Mouse (Mus musculus) adrenal gland, adult (tissue): ENCODE measurements around the gene Rdh16f1.

Source experiments
- DNase-seq, 2 experiments: peaks; one replicate each; pipeline ENCODE4 v3.0.0; 2022 to 2023; ENCODE audit warnings: low spot score in 1 of 2; ENCODE audit not compliant: inconsistent age in 2 of 2

Gene Rdh16f1

GRCm38 (mm10) chr10:127759181-127760110, at the start of gene Rdh16f1, which contains the start of gene Rdh1:
Gene Rdh16f1, plus strand, starts transcription at chr10:127759787.
Gene Rdh1, plus strand, starts transcription at chr10:127759721.
- peak; percentile 69 to 89 for DNase-seq

DNA sequence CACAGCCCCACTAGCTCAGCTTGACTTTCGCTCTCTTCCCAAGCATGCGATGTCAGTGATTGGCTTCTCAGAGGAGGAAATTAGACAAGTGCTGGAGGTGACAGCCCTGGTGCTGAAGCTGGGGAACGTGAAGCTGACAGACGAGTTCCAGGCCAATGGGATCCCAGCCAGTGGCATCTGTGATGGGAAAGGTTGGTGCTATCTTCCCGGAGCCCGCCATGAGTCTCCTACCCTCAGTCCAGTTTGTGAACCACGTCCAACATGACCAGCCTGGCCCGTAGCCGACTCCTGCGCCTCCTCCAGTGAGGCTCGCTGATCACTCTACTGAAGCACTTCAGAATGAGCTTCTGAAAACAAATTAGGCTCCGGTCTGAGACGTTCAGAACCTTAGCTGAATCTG, 49.3 kb upstream of the Rdh16f1 start:
- DNase-seq, result no peak

DNA sequence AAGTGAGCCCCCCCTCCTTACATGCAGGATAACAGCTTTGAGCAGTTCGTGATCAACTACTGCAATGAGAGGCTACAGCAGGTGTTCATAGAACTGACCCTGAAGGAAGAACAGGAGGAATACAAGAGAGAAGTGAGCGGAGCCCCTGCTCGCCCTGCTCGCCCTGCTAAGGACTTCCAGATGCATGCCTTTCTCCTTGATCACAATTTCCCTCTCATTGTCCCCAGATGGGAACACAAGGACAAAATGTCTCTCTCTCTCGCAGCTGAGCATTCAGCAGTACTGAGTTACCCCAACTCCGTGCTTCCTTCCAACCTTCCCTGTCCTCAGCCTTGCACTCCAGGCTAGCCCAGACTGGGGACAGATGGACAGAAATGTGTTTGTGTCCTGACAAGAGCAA, 46.9 kb upstream of the Rdh16f1 start:
- no peak for DNase-seq

DNA sequence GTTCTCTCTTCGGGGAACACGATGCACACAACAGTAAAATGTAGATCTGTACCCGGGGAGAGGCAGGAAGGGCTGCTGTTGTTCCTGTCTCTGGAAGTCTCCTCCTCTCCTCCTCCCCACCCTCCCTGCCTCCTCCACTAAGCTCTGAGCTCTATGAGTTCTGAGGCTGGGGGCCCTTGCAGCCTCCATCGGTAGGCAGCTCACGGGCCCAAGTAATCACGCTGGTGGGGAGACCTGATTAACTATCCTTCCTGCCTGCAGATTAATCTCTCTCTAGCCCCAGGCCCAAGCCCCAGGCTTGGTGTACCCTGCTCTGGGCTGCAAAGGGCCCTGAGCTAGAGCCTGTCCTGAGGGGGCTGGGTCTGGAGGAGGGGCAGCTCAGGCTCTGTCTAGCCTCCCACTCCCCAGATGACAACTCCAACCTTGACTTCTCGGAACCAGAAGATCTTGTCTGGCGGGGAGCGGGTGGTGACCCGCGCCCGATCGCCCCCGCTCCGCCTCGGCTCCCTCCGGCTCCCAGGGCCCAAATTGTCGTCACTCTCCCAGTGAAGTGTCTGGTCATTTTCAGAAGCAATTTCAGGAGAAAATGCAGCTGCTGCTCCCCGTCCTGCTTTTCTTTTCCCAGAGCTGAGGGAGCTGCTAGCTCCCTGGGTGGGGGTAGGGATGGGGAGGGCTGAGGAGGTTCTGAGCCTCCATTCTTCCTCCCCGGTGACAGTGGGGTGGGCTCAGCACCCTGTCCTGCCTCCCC, 37.7 kb upstream of the Rdh16f1 start:
- DNase-seq, result no peak

DNA sequence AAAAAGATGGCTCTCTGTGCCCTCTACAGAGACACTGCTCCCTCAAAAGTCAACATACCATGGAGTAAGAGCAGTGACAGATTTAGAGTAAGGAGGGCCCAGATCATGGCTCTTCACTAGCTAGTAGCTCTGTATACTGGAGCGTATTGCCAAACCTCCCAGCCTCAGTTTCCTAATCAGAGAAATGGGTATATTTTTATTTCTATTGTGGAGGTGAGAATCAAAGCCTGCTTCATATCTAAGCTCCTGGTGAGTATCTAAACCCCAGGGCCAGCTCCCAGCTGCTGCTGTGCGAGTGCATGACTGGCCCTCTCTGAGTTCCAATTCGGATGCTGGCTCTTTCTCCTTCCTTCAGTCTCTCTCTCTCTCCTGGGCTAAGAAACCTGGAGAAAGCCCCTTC, 35.4 kb upstream of the Rdh16f1 start, which contains the start of gene Tac2:
Tac2 (plus strand) TSS at position 301 of the 400 bp plus-strand sequence.
- no peak for DNase-seq

DNA sequence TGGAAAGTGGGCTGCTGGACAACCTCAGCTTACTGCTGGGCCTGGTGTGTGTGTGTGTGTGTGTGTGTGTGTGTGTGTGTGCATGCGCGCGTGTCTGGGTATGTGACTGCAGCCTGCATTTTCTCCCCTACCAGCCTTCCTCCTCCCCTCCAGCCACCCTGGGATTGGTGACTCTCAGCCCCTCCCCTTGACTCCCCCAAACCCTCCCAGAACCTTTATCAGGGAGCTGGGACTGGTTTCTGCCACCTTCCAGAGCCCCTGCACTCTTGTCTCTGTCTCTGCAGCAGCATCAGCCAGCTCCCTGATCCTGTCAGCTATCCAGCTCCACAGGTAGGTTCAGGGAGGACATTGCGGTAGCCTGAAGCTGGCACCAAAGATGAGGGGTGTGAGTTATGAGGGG, 34.5 kb upstream of the Rdh16f1 start:
- no peak for DNase-seq

DNA sequence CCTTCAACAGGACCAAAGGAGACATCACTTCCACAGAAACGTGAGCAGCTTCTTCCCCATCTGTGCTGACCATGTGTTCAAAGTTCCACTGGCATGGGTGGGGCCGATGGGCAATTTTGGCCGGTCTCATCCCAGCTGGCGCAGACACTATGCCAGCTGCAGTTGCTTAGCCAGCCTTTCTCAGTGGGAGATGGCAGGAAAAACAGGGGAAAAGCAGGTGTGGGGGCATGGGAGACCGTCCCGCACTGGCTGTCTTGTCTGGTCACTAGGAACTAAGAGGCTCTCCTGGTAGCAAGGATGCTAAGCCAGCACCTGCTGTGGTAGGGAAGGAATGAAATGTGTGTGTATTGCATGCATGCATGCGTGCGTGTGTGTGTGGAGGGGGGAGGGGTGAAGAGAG, 31.1 kb upstream of the Rdh16f1 start:
- no peak for DNase-seq

DNA sequence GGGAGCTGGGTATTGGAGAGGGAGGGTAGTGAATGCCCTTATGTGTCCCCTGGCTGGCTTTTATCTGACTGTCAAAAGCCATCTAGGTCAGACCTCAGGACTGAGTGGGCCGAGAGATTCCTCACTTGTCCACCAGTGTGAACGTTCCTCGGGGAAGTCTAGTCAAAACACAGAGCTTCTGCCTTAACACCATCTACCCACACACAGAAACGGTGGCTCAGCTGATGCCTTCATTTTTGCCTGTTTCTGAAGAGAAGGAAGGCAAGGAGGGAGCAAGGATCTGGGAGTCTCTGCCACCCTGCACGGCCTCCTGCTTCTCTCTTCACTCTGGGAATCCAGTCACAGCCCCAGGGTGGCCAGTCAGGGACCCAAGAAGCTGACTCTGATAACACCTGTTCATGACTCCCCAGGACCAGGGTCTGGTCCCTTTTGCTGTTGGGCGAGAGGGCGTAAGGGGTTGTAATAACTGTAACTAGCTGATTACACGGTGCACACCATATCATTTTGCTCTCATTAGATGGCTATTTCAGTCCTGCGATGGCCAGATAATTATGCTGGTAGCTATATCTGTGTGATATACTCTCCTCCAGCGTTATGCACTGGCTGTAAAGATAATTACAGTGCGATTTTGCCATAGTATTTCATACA, 29.2 kb upstream of the Rdh16f1 start:
- DNase-seq, result no peak

- no peak for DNase-seq
Observed at GRCm38 (mm10) chr10:127730933-127731310, 28.7 kb upstream of the Rdh16f1 start.

DNA sequence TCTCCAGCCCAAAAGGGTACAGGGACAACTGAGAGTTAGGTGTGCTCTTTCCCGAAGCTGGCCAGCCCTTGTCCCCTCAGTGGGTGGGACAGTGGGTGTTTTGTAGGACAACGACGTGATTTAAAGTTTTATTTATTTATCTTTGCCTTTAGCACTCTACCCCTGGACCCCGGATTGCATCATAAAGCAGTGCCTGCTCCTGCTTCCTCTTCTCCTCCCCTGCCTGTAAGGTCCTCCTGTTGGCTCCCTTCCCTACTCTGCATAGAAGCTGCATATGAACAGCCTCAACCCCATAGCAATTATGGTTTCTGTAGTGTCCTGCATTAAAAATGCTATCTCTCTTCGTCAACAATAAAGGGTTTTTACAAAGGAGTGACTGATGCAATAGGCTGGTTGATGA, 28.2 kb upstream of the Rdh16f1 start:
- DNase-seq, result no peak

- DNase-seq, result peak in 1 of 2 experiments; percentile 69
Observed at GRCm38 (mm10) chr10:127734434-127734833, 25.2 kb upstream of the Rdh16f1 start.

- DNase-seq, result peak in 1 of 2 experiments; percentile 38
Observed at GRCm38 (mm10) chr10:127736266-127736665, 23.3 kb upstream of the Rdh16f1 start.

- peak in 1 of 2 experiments; percentile 60 for DNase-seq
Observed at GRCm38 (mm10) chr10:127736916-127737315, 22.7 kb upstream of the Rdh16f1 start.

GRCm38 (mm10) chr10:127737552-127737951, 22.0 kb upstream of the Rdh16f1 start:
- peak in 1 of 2 experiments; percentile 42 for DNase-seq

- peak in 1 of 2 experiments; percentile 69 for DNase-seq
Observed at GRCm38 (mm10) chr10:127738151-127738882, 21.3 kb upstream of the Rdh16f1 start.

DNA sequence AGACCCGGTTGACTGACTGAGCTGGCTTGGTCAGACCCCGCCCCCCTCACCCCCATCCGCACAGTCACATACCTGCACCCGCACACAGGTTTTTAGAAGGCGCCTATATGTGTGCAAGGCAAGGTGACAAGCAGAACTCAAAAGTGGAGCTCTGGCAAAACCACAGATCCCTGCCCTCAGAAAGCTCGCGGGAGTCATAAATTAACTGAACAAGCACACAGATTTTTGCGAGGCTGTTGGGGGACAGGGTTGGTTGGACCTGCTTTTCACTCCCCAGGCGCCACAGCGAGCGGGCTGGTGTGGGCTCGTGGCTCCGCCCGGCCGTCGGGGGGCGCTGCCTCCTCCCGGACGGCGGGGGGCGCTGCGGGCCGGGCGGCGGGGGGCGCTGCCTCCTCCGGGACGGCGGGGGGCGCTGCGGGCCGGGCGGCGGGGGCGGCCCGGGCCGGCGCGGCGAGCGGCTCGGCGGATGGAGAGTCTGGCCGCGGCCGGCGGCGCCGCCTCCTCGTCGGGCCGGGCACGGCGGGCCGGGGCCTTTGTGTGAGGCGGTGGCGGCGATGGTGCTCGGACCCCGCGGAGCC, 20.4 kb upstream of the Rdh16f1 start, which contains the start of gene Zbtb39:
Zbtb39 (plus strand) TSS at position 456 of the 578 bp plus-strand sequence.
- DNase-seq, result peak; percentile 87 to 94

GRCm38 (mm10) chr10:127739661-127740161, 19.9 kb upstream of the Rdh16f1 start:
- DNase-seq, result no peak

DNA sequence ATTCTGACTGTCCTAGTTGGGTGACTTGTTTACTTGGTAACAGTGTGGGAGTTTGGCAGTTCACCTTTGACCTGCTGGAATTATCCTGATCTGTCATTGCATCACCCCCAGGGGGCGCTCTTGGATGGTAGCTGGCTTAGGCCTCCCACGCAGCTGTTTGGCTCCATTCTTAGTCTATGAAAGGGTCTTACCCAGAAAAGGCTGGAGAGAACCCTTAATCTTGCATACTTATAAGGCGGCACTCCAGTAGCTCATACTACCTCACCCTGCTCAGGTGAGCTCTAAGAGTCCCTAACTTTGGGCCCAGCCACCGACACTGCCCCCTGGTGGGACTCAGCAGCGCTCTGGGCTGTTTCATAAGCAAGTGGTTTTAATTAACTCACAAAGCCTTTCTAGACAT, 14.9 kb upstream of the Rdh16f1 start:
- DNase-seq, result peak; percentile 65 to 86

DNA sequence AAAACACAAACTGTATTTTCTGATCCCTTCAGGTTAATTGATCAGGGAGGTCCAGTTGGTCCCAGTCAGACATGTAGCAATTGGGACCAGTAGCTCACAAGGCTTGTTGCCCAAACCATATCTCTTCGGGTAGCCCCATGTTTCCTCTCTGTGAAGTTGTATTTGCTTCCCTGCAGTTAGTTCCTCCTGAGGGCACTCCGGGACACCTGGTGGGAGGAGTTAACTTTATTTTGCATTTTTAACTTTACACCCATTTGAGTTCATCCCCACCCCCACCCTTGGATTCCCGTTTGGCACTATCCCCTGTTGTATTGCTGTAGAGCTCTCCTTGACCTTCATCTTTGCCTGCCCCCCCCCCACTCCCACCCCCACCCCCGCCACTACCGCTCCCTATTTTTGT, 13.7 kb upstream of the Rdh16f1 start:
- DNase-seq, result peak in 1 of 2 experiments; percentile 42

DNA sequence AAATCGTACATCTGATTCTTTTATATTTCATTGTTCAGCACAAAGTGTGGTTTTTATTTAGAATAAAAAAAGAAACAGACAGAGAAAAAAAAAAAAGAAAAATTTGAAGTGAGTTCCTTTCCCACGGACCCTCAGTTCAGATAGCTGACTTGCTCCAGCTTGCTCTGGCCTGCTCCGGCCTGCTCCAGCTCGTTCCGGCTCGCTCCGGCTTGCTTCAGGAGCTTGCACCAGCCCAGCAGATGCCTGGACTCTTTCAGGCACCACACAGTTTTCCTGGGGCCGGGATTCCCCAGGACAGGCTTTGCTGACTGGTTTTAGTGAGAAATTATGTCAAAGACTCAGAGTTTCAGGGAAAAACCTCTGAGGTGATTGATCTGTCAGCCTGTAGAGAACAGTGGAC, 12.3 kb upstream of the Rdh16f1 start:
- no peak for DNase-seq
